Mouse (Mus musculus): ENCODE measurements around the gene Sntb2.

- TF ChIP-seq ZC3H11A (IDR thresholded peaks at IDR 0.05; ENCODE audit: low read depth, low read length) (no peak), POLR2A (IDR thresholded peaks at IDR 0.05; ENCODE audit: low read depth, low read length) (no peak), TBP (conservative IDR thresholded peaks at IDR 0.05; ENCODE audit: low read depth, low read length) (no peak), USF2 (conservative IDR thresholded peaks at IDR 0.05; ENCODE audit: low read depth, low read length) (no peak), CTCF (conservative IDR thresholded peaks at IDR 0.05 in 1 of 2, IDR thresholded peaks at IDR 0.05 in 1 of 2; ENCODE audit: low read depth in 2 of 2, low read length in 2 of 2) (no peak), MAX (IDR thresholded peaks at IDR 0.05; ENCODE audit: low read length) (no peak)
Measured at GRCm38 (mm10) chr8:106975764-106976163, 40.2 kb downstream of the Sntb2 start.

All from CH12.LX (cell line).